Mouse (Mus musculus) hindbrain, embryonic 12.5 days (tissue): Measurements from ENCODE around the gene Hist1h3g. TPM values are rescaled to one million over a fixed set of nuclear protein-coding genes. Genes with fewer than 3 reads are reported as not detected.

ENCODE experiments used
- ATAC-seq: fragments of 200-750 bp; cut with Nextera tagmentation; 2 replicates; pipeline ENCODE4 v1.8.0; 2017; ENCODE audit warnings: moderate TSS enrichment; ENCODE audit not compliant: low FRiP score
- H3K27ac ChIP-seq: fragments of 300-500 bp; sonication (generic); 2 replicates; pipeline ENCODE4 v1.5.1; 2016; ENCODE audit warnings: mild to moderate bottlenecking
- H3K27me3 ChIP-seq: fragments of 300-500 bp; sonication (generic); 2 replicates; pipeline ENCODE4 v1.6.1; 2016; ENCODE audit warnings: mild to moderate bottlenecking
- H3K36me3 ChIP-seq: fragments of 300-500 bp; sonication (generic); 2 replicates; pipeline ENCODE4 v1.6.1; 2016; ENCODE audit warnings: mild to moderate bottlenecking
- H3K4me1 ChIP-seq: fragments of 300-500 bp; sonication (generic); 2 replicates; pipeline ENCODE4 v1.6.1; 2016
- H3K4me2 ChIP-seq: fragments of 300-500 bp; sonication (generic); replicated peaks from 2 replicates; pipeline ENCODE4 v1.6.1; 2016; ENCODE audit warnings: mild to moderate bottlenecking
- H3K4me3 ChIP-seq: fragments of 300-500 bp; sonication (generic); 2 replicates; pipeline ENCODE4 v1.5.1; 2016; ENCODE audit warnings: mild to moderate bottlenecking
- H3K9ac ChIP-seq: fragments of 300-500 bp; sonication (generic); 2 replicates; pipeline ENCODE4 v1.6.1; 2016; ENCODE audit warnings: mild to moderate bottlenecking, moderate library complexity
- H3K9me3 ChIP-seq: fragments of 300-500 bp; sonication (generic); replicated peaks from 2 replicates; pipeline ENCODE4 v1.6.1; 2016; ENCODE audit warnings: mild to moderate bottlenecking
- WGBS: fragments of 180-500 bp; shearing (Covaris S2); methylation state at CpG from one replicate; pipeline ENCODE4 v1.1.7; 2016; 5-methylcytosine and 5-hydroxymethylcytosine counted together
- polyA plus RNA-seq: library from polyadenylated mRNA; unstranded; fragments of >200 nt; fragmentation: Nextera tagmentation; extraction: Ambion mirVana; gene quantifications from 2 replicates; pipeline ENCODE4 v1.2.1, GENCODE M21; 2016

The Hist1h3g gene
- polyA plus RNA-seq, 1 experiment from 2014 or later: 4.4 TPM

- under 1% methylated on average over 27 of the region's 27 CpGs for WGBS
- H3K9ac ChIP-seq: no peak overlapping the region
- H3K27ac ChIP-seq: no peak overlapping the region
- peak overlapping the region; percentile 68 for H3K4me2 ChIP-seq
- no peaks in the 10 kb centered on the region for H3K27me3 ChIP-seq
- peak overlapping the region; percentile 41 for H3K4me3 ChIP-seq
- no peaks in the 10 kb centered on the region for H3K9me3 ChIP-seq
- ATAC-seq: peak; percentile 85
- no peaks in the 10 kb centered on the region for H3K36me3 ChIP-seq
- H3K4me1 ChIP-seq: peaks cover 3% of the 10 kb centered on the region; the same call in 1 of the 2 replicates
Observed at GRCm38 (mm10) chr13:23517603-23518294, 17.5 kb upstream of the Hist1h3g start.

GRCm38 (mm10) chr13:23518295-23518603 lies 17.0 kb upstream of the Hist1h3g start:
- ATAC-seq: 0 out of 2 replicates have a peak, but pooled peaks have one; percentile 8
- Histone ChIP-seq H3K27me3 (no peaks in the 10 kb centered on the region), H3K4me1 (peaks cover 3% of the 10 kb centered on the region; the same call in 1 of the 2 replicates), H3K27ac (no peak overlapping the region), H3K4me2 (peak overlapping the region; percentile 68), H3K9me3 (no peaks in the 10 kb centered on the region), H3K4me3 (peak overlapping the region; percentile 41), H3K36me3 (no peaks in the 10 kb centered on the region), H3K9ac (no peak overlapping the region)
- WGBS: 1% methylated on average over 6 of the region's 6 CpGs

GRCm38 (mm10) chr13:23518885-23519284 lies 16.3 kb upstream of the Hist1h3g start:
- peak overlapping the region; percentile 68 for H3K4me2 ChIP-seq
- no peaks in the 10 kb centered on the region for H3K27me3 ChIP-seq
- H3K4me3 ChIP-seq: peak overlapping the region; percentile 35
- H3K36me3 ChIP-seq: no peaks in the 10 kb centered on the region
- no peaks in the 10 kb centered on the region for H3K9me3 ChIP-seq
- ATAC-seq: peak; percentile 49; the same call in 1 of the 2 replicates
- no peak overlapping the region for H3K9ac ChIP-seq
- H3K27ac ChIP-seq: peak overlapping the region; percentile 35; the same call in 1 of the 2 replicates
- H3K4me1 ChIP-seq: peaks cover 3% of the 10 kb centered on the region; the same call in 1 of the 2 replicates
- WGBS: 0% methylated on average over 6 of the region's 6 CpGs

- Histone ChIP-seq H3K4me1 (peaks cover 3% of the 10 kb centered on the region; the same call in 1 of the 2 replicates), H3K9me3 (no peaks in the 10 kb centered on the region), H3K4me2 (peak overlapping the region; percentile 68), H3K27me3 (no peaks in the 10 kb centered on the region), H3K27ac (peak overlapping the region; percentile 35; the same call in 1 of the 2 replicates), H3K4me3 (peak overlapping the region; percentile 35), H3K36me3 (no peaks in the 10 kb centered on the region), H3K9ac (no peak overlapping the region)
- under 1% methylated on average over 10 of the region's 10 CpGs for WGBS
- ATAC-seq: no peak
Observed at GRCm38 (mm10) chr13:23519416-23519815, 15.8 kb upstream of the Hist1h3g start.

GRCm38 (mm10) chr13:23521703-23522102 lies 13.5 kb upstream of the Hist1h3g start:
- WGBS: 3% methylated on average over 14 of the region's 14 CpGs
- Histone ChIP-seq H3K27me3 (no peaks in the 10 kb centered on the region), H3K4me1 (peaks cover 4% of the 10 kb centered on the region), H3K4me3 (no peak overlapping the region), H3K9me3 (no peaks in the 10 kb centered on the region), H3K4me2 (peak overlapping the region; percentile 19; the same call in 1 of the 2 replicates), H3K36me3 (no peaks in the 10 kb centered on the region), H3K9ac (no peak overlapping the region), H3K27ac (no peak overlapping the region)
- ATAC-seq: no peak

GRCm38 (mm10) chr13:23523976-23524375 lies 11.2 kb upstream of the Hist1h3g start:
- no peak overlapping the region for H3K4me3 ChIP-seq
- H3K4me1 ChIP-seq: peaks cover 4% of the 10 kb centered on the region
- no peaks in the 10 kb centered on the region for H3K9me3 ChIP-seq
- no peak overlapping the region for H3K4me2 ChIP-seq
- H3K27ac ChIP-seq: no peak overlapping the region
- 48% methylated on average over 5 of the region's 5 CpGs for WGBS
- no peaks in the 10 kb centered on the region for H3K36me3 ChIP-seq
- no peaks in the 10 kb centered on the region for H3K27me3 ChIP-seq
- no peak for ATAC-seq
- H3K9ac ChIP-seq: no peak overlapping the region

- ATAC-seq: no peak
- Histone ChIP-seq H3K4me2 (no peak overlapping the region), H3K36me3 (no peaks in the 10 kb centered on the region), H3K4me1 (peaks cover 4% of the 10 kb centered on the region), H3K27ac (no peak overlapping the region), H3K9me3 (no peaks in the 10 kb centered on the region), H3K4me3 (no peak overlapping the region), H3K9ac (no peak overlapping the region), H3K27me3 (no peaks in the 10 kb centered on the region)
- WGBS: 9% methylated on average over 5 of the region's 5 CpGs
Observed at GRCm38 (mm10) chr13:23524654-23525053, 10.6 kb upstream of the Hist1h3g start.

GRCm38 (mm10) chr13:23525901-23526300 lies 9.3 kb upstream of the Hist1h3g start:
- Histone ChIP-seq H3K4me3 (peak overlapping the region; percentile 38), H3K9me3 (no peaks in the 10 kb centered on the region), H3K4me2 (peak overlapping the region; percentile 53), H3K27ac (no peak overlapping the region), H3K27me3 (no peaks in the 10 kb centered on the region), H3K36me3 (no peaks in the 10 kb centered on the region), H3K9ac (peak overlapping the region; percentile 32; the same call in 1 of the 2 replicates), H3K4me1 (peaks cover 4% of the 10 kb centered on the region)
- ATAC-seq: no peak
- 2% methylated on average over 10 of the region's 10 CpGs for WGBS

- Histone ChIP-seq H3K4me3 (peak overlapping the region; percentile 38), H3K4me1 (peaks cover 4% of the 10 kb centered on the region), H3K4me2 (peak overlapping the region; percentile 53), H3K9me3 (no peaks in the 10 kb centered on the region), H3K36me3 (no peaks in the 10 kb centered on the region), H3K27ac (peak overlapping the region; percentile 49), H3K9ac (peak overlapping the region; percentile 57; the same call in 1 of the 2 replicates), H3K27me3 (no peaks in the 10 kb centered on the region)
- WGBS: under 1% methylated on average over 17 of the region's 17 CpGs
- ATAC-seq: peak; percentile 44; the same call in 1 of the 2 replicates
Observed at GRCm38 (mm10) chr13:23526312-23526711, 8.9 kb upstream of the Hist1h3g start.

GRCm38 (mm10) chr13:23529005-23529404 lies 6.2 kb upstream of the Hist1h3g start:
- Histone ChIP-seq H3K9me3 (no peaks in the 10 kb centered on the region), H3K27me3 (no peaks in the 10 kb centered on the region), H3K36me3 (no peaks in the 10 kb centered on the region), H3K4me1 (peaks cover 18% of the 10 kb centered on the region), H3K27ac (no peak overlapping the region), H3K4me2 (peak overlapping the region; percentile 11; the same call in 1 of the 2 replicates), H3K9ac (no peak overlapping the region), H3K4me3 (no peak overlapping the region)
- no peak for ATAC-seq
- WGBS: 70% methylated on average over 5 of the region's 5 CpGs

GRCm38 (mm10) chr13:23529480-23530165 lies 5.6 kb upstream of the Hist1h3g start:
- Histone ChIP-seq H3K27ac (peak overlapping the region; percentile 97; the same call in 1 of the 2 replicates), H3K9me3 (no peaks in the 10 kb centered on the region), H3K4me2 (peak overlapping the region; percentile 76), H3K27me3 (no peaks in the 10 kb centered on the region), H3K36me3 (no peaks in the 10 kb centered on the region), H3K9ac (peak overlapping the region; percentile 64), H3K4me3 (peak overlapping the region; percentile 51), H3K4me1 (peaks cover 23% of the 10 kb centered on the region)
- ATAC-seq: no peak
- 32% methylated on average over 2 of the region's 2 CpGs for WGBS

- H3K27me3 ChIP-seq: no peaks in the 10 kb centered on the region
- H3K4me2 ChIP-seq: peak overlapping the region; percentile 76
- H3K27ac ChIP-seq: peak overlapping the region; percentile 97
- ATAC-seq: no peak
- under 1% methylated on average over 20 of the region's 20 CpGs for WGBS
- H3K4me3 ChIP-seq: peak overlapping the region; percentile 51
- peaks cover 25% of the 10 kb centered on the region for H3K4me1 ChIP-seq
- H3K36me3 ChIP-seq: no peaks in the 10 kb centered on the region
- no peaks in the 10 kb centered on the region for H3K9me3 ChIP-seq
- peak overlapping the region; percentile 64 for H3K9ac ChIP-seq
Observed at GRCm38 (mm10) chr13:23530181-23530900, 4.9 kb upstream of the Hist1h3g start.
